In the genomic region with DNA sequence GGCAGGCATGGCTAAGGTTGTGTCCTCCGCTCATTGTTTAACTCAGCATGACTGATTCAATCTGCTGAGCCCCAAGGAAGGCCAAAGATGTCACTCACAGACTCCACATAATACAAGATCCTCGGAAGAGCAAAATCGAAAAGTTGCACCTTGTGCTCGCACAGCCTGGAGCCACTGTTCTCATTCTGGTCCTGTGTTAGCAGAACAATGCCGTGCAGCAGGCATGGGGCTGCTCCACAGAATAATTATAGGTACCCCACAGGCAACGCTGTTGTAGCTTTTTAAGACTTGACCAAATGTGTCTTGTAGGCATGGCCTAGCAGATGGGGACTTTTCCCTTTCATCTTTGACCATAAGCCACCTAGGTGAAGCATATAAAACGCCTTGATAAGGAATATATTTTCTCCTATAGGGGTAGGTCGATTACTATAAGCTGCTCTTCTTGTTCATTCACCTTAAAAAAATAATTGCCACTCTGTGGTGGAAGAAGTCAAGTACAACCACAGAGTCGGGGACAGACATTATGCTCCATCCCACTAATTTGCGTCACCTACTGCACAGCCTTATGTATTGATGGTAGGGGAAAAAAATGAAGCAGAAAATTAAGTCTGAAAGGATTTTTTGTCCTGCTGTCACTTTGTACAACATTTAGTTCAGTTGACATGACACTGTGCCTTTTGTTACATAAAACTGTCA, we compare ENCODE assay signal across 15 mouse cellular contexts.
DNase-seq lines count a peak whose midpoint lies in the region; ATAC-seq lines count a peak whose summit lies in the region.
"Had no signal": no experiment of that assay in that cellular context is flagged by ENCODE, and none has a peak within 500 bp of the region (broad histone marks: within the 10 kb centered on the region; RNA-seq: fewer than 3 reads in every experiment).

No protein-coding gene starts in this region.

- H3K36me3 ChIP-seq in forebrain, embryonic 11.5 days (ENCODE audit: control insufficient read depth, insufficient read depth, low read length) = no peaks in the 10 kb centered on the region
- H3K36me3 ChIP-seq in hindbrain, embryonic 13.5 days = no peaks in the 10 kb centered on the region
- H3K36me3 ChIP-seq in midbrain, embryonic 15.5 days (replicated peaks) = no peaks in the 10 kb centered on the region
- H3K36me3 ChIP-seq in limb, embryonic 10.5 days = no peaks in the 10 kb centered on the region

- peak; percentile 26 for DNase-seq in embryo, embryonic 10 days (ENCODE audit: low spot score)
- DNase-seq in embryo, embryonic 9.5 days (ENCODE audit: extremely low spot score) = no peak
- peak; percentile 46 for DNase-seq in forebrain, embryonic 11.5 days (ENCODE audit: low spot score)
- DNase-seq in limb, embryonic 10.5 days (ENCODE audit: low spot score) = no peak
- no peak for DNase-seq in lung, postnatal 10 days
- no peak for DNase-seq in layer of hippocampus, adult 9-11 months
- DNase-seq: cerebellum, postnatal 25 days; heart, adult 18-20 months; kidney, postnatal 4 days; liver, postnatal 0 days; right cerebral cortex, adult 18-20 months had no signal

- H3K4me3 ChIP-seq in forebrain, embryonic 11.5 days (ENCODE audit: low read depth, low read length) = no peak overlapping the region
- H3K4me3 ChIP-seq in hindbrain, embryonic 13.5 days = no peak overlapping the region
- no peak overlapping the region for H3K4me3 ChIP-seq in midbrain, embryonic 15.5 days
- H3K4me3 ChIP-seq in limb, embryonic 10.5 days = no peak overlapping the region
- H3K4me3 ChIP-seq: erythroblast, embryonic 14.5 days had no signal

- WGBS in forebrain, embryonic 11.5 days = 32% methylated on average over 10 of the region's 10 CpGs
- 30% methylated on average over 10 of the region's 10 CpGs for WGBS in hindbrain, embryonic 13.5 days
- 26% methylated on average over 10 of the region's 10 CpGs for WGBS in midbrain, embryonic 15.5 days
- WGBS in limb, embryonic 10.5 days = 89% methylated on average over 10 of the region's 10 CpGs

- no peaks in the 10 kb centered on the region for H3K9me3 ChIP-seq in forebrain, embryonic 11.5 days (ENCODE audit: control insufficient read depth, low read length)
- H3K9me3 ChIP-seq in hindbrain, embryonic 13.5 days = no peaks in the 10 kb centered on the region
- no peaks in the 10 kb centered on the region for H3K9me3 ChIP-seq in midbrain, embryonic 15.5 days
- no peaks in the 10 kb centered on the region for H3K9me3 ChIP-seq in limb, embryonic 10.5 days (replicated peaks)

- no peaks in the 10 kb centered on the region; the same call in 1 of the 2 replicates for H3K4me1 ChIP-seq in forebrain, embryonic 11.5 days (replicated peaks; ENCODE audit: control insufficient read depth, insufficient read depth, low read length)
- H3K4me1 ChIP-seq in hindbrain, embryonic 13.5 days (replicated peaks) = 0 out of 2 replicates have a peak, but pooled peaks cover 7% of the 10 kb centered on the region
- H3K4me1 ChIP-seq in midbrain, embryonic 15.5 days = peaks cover 6% of the 10 kb centered on the region
- no peaks in the 10 kb centered on the region for H3K4me1 ChIP-seq in limb, embryonic 10.5 days

- no peak overlapping the region for H3K4me2 ChIP-seq in forebrain, embryonic 11.5 days (ENCODE audit: low read depth, low read length, severe bottlenecking)
- H3K4me2 ChIP-seq in hindbrain, embryonic 13.5 days = no peak overlapping the region
- H3K4me2 ChIP-seq in midbrain, embryonic 15.5 days = no peak overlapping the region; the same call in 1 of the 2 replicates

- no peaks in the 10 kb centered on the region for H3K27me3 ChIP-seq in forebrain, embryonic 11.5 days (ENCODE audit: control insufficient read depth, insufficient read depth, low read length)
- peaks cover 24% of the 10 kb centered on the region for H3K27me3 ChIP-seq in hindbrain, embryonic 13.5 days
- no peaks in the 10 kb centered on the region for H3K27me3 ChIP-seq in midbrain, embryonic 15.5 days (replicated peaks)
- no peaks in the 10 kb centered on the region for H3K27me3 ChIP-seq in limb, embryonic 10.5 days (ENCODE audit: low read depth, poor library complexity, severe bottlenecking)

- no peak overlapping the region for H3K9ac ChIP-seq in forebrain, embryonic 11.5 days (ENCODE audit: low read length)
- H3K9ac ChIP-seq in hindbrain, embryonic 13.5 days = no peak overlapping the region
- no peak overlapping the region for H3K9ac ChIP-seq in midbrain, embryonic 15.5 days
- H3K9ac ChIP-seq: liver, postnatal 0 days had no signal

- peak; percentile 71 for ATAC-seq in forebrain, embryonic 11.5 days (replicated peaks; ENCODE audit: low FRiP score)
- ATAC-seq in hindbrain, embryonic 13.5 days (ENCODE audit: low FRiP score) = peak; percentile 63
- ATAC-seq in midbrain, embryonic 15.5 days (replicated peaks) = peak; percentile 85
- ATAC-seq: intestine, embryonic 16.5 days; liver, postnatal 0 days had no signal

- H3K27ac ChIP-seq in forebrain, embryonic 11.5 days (ENCODE audit: low read depth, low read length) = no peak overlapping the region
- no peak overlapping the region for H3K27ac ChIP-seq in hindbrain, embryonic 13.5 days
- H3K27ac ChIP-seq in midbrain, embryonic 15.5 days = no peak overlapping the region
- no peak overlapping the region for H3K27ac ChIP-seq in limb, embryonic 10.5 days

Comparison
In these comparisons a context has a peak if more than half of its experiments do, and no peak if none do; other contexts are left out.
1. DNase-seq: peak in embryo, embryonic 10 days (single experiment) and forebrain, embryonic 11.5 days (single experiment); none in embryo, embryonic 9.5 days (single experiment), limb, embryonic 10.5 days (single experiment), lung, postnatal 10 days (single experiment) and layer of hippocampus, adult 9-11 months (single experiment).
2. Peak in every context shown above with its lines, with median percentiles within 50 percentile points of each other: ATAC-seq.